Mouse (Mus musculus): ENCODE measurements around the gene Fat1. TPM values are rescaled to one million over a fixed set of nuclear protein-coding genes. Genes with fewer than 3 reads are reported as not detected.
A peak's percentile ranks its signal among the peaks of the same experiment; 100 is the strongest.

Gene Fat1
- total RNA-seq (2022) = 10 to 100 TPM; 49.0 to 69.7 (median 55.0) TPM

DNA sequence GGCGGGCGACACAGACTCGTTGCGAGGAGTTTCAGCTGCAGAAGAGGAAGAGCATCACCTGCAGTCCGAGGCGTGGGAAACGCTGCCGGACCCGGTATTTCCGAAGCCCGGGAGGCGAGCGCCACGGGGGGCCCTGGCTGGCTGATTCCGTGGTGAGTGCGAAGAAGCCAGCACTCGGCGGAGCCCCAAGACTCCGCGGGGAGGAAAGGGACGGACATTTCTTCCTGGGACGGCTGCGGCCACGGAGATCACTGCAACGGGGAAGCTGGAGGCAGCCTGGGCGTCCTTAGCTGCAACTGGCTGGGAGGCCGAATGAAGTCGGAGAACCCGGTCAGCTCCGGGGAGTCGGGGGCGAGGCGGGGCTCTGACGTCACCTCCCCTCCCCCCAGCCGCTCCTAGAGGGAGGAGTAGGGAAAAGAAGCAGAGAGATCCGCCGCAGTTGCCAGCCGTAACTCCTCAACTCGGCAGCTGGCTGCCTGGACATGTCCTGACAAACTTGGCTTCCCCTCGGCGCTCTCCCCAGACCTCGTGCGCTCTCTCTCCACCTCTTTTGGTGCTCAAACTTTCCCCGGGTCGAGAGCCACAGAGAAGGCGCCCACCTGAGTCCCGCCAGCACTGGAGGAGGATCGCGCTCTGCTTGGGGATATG lies at the start of gene Fat1:
TSS of gene Fat1 (plus strand) at position 598 of the 648 bp plus-strand sequence.
- peak; percentile 85 for DNase-seq

DNA sequence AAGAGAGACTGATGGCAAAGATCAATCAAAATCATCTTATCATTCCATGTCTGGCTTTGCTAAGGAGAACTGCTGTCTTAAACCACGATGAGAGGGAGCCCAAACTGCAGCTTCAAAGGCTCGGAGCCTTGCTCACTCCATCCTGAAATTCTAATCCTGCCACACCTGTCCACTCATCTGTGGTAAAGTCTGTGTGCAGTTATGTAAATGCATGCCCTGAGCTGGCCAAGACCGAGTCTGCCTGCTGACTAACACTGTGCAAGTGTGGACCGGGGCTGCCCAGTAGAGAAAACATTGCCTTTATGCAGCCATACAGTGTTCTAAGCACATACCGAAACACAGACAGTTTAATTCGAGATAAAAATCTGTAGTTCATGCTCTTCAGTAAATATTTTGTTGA lies 40.6 kb upstream of the Fat1 start:
- no peak for DNase-seq

DNA sequence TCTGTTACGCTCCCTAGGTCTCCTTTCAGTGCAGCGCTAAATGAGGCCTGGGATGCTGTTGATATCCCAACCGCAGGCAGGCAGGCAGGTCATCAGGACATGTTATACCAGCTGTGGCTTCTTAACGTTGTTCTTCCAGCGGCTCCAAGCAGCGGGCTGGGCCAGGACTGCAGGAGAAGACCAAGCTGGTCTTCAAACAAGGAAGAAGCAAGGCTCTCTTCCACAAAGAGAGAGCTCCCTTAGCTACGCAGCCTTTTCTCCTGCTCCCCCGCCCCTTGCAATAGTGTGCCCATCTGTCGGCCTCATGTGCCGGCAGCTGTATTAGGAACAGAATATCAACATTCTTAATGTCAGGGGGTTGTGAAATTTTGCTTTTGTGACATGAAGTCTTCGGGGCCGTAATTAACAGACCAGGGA lies 35.7 kb upstream of the Fat1 start:
- no peak for DNase-seq

DNA sequence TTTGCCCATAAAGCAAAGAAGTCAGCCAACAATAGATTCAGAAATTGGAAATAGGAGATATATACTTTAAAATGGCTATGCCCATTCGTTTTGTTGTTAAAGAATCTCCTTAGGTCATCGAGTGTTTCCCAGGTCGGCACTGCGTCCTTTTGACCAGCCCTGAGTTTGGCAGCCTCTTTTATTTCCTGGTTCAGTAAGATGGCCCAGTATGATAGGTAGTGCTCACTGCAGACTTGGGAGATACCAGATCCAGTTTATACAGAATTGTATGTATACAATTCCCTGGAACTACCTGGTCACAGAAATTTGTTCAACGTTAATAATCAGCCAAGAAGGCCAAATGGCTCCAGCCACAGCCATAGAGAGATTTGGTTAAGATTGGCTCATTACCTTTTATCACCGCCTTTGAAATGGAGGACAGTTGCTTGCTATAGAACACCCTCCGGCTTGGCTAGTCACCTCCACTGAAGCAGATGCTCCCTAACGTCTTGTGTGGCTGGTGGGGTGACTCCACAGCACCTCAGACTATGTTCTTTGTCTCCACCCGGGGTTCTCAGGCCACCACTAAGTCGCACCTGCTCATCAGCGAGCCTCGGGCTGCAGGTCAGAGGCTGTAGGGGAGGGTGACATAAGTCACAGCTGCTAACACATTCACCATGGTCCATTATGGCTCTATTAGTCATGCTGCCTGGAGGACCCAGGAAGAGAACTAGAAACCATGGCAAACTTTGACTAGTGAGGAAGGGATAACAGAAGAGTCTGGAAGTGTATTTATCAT lies 23.9 kb upstream of the Fat1 start:
- no peak for DNase-seq

DNA sequence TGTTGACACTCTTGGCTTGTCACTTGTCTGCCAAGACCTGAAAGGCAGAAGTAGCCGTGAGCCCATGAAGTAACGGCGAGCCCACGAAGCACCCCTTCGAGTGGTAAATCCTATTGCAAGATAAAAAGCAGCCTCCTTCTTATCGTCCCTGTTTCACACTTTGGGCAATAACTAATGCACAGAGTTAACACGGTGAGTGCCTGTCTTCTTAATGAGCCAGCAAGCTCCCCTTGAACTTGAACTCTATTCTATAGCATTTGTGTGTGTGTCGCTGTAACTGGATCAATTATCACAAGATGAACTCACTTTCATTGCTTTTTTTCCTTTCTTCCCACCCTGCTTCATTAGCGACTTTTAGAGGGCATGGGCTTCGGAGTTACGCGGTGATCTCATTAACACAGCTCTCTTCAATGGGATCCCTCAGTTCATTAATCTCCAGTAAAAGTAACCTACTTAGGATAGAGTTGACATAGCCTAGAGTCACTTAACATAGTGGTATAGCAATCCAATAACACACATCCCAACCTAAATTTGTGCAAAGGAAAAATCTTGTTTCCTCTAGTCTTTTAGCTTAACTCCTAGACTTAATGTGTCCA lies 15.7 kb upstream of the Fat1 start:
- DNase-seq = no peak

DNA sequence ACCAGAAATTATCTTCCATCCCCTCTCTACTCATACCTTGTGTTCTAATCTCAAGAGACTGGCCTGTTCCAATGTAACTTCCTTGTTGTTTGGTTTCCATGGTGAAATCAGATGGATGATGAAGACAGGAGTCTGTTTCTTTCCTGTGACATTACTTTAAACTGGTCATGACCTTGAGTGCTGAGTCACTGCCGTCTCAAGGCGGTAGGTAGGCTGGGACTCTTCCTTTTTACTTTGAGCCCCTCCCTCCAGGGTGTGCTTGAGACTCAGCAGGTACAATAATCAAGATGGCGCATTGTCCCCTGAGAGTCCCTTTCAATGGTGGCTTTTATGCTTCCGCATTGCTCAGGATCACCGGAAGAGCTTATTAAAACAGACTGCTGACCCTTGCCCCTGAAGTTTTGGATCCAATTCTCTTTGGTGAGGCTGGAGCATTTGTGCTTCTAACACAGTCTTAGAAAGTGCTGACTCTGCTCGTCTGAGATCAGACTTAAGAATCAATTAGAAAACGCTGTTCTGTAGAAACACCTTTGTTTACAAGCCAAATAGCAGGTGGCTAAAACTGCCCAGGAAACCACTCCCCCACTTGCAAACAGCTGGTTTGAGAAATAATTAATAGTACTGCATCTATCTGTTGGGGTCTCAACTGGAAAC lies 14.7 kb upstream of the Fat1 start:
- DNase-seq = no peak

DNA sequence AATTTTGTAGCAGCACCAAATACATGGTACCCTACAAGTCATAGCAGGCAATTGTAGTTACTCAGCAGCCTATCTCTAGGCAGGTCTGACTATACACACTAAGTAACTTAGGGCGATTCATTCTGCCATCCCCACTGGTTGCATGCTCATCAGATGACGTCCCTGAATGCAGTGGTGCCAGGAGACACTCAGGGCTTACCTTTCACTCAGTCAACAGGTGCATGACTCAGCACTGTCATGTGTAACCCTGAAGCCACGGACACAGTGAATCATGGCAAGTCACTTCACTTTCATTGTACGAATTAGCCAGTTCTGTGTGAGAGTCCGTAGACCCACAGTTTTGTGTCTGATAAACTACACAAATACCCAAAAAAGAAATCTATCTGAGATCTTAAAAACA lies 10.3 kb upstream of the Fat1 start:
- no peak for DNase-seq

DNA sequence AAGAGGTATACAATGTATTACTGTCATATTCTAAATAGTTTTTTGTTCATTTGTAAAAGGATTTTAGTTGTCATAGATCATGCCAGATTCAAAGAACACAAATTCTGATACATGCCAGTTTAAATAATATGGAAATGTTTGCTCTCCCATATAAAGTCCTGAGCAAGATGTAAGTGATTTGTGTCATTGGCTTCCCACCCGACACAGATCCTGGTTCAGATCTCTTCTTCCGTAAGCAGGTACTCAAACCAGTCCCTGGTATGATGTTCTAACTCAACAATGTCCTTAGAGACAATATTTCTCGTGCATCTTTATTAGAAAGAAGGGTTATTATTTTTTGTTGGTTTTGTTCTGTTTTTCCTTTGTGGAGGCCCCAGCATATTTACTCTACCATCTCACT lies 5.2 kb upstream of the Fat1 start:
- no peak for DNase-seq

DNA sequence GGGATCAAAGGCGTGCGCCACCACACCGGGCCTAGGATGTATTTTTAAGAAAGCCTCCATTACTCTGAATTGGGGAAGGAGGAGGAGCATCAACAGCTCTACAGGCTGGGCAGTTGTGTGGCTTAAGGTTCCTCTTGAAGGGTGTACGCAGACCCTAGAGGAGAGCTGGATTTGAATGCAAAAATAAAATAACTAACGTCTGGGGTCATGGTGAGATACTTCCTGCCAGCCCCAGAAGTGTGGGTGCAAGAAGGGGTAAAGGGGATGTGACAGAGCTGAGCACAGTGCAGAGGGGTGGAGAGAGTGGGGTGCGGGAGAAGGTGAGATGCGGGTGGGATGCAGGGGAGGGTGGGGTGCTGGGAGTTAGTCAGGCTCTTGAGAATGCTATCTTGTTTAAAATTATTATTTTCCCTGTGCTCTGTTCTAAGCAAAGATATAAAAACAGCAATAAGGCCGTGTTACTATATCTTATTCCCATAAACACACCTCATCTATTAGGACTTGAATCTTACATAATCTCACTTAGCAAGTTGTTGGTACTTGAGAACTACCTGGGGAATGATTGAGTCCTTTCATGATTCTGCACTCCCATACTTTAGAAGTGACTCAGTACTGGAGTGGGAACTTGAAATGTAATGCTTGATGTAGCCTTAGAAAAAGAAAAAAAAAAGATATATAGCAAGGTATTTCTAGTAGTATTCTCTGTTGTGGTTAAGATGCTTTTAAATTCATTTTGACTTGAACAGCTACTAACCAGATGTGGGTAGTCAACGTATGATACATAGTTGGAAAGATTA lies 2.5 kb upstream of the Fat1 start:
- no peak for DNase-seq

DNA sequence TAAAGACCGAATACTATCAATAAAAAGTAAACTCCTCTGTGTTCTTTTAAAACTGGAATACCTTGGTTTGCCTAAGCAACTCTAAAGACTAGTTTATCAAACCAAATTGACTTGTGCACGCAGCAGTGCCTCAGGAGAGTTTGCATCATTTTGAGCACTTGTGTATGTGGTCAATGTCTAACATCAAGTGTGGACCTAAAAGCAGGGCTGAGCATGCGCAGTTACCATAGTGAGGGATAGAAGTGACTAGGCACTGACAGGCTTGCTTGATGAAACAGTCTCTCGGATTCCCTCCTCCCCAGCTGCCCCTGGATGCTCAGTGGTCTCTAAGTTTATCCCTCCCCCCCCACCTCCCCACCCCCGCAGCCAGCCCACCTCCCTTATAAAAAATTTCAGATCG lies 1.8 kb upstream of the Fat1 start:
- no peak for DNase-seq

DNA sequence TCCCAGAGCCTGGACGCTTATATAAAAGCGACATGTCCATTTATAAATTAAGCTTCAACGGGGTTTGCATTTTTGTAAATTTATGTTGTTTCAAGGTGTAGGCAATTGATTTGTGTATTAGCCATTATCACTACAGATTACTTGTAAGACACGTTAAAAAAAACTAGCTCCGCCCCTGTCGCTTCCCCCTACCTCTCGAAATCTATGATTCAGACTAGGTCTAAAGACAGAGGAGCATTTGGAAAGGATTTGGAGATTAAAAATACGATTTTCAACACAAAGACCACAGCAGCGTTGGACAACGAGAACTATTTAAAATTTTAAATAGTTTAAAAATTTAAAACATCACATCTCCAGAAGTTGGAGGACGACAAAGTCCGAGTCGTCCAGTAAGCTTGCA lies 831 bp upstream of the Fat1 start:
- no peak for DNase-seq

DNA sequence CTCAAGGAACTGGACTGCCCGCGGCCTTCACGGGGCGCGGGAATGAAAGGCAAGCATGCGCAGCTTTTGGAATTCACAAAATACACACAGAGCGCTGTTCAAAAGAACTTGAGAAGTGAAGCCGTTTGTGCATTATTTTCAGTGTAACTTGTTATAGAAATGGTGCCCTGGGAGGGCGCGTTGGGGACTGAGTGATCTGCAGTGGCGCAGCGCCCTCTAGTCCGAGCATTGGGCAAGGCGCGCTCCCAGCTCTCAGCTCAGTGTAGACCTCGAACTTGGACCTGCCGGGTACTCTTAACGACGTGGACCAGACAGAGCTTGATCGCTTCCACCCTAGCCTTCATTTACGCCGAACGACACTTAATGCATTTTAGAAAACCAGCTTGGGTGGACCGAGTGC lies 494 bp downstream of the Fat1 start:
- DNase-seq = peak; percentile 79

DNA sequence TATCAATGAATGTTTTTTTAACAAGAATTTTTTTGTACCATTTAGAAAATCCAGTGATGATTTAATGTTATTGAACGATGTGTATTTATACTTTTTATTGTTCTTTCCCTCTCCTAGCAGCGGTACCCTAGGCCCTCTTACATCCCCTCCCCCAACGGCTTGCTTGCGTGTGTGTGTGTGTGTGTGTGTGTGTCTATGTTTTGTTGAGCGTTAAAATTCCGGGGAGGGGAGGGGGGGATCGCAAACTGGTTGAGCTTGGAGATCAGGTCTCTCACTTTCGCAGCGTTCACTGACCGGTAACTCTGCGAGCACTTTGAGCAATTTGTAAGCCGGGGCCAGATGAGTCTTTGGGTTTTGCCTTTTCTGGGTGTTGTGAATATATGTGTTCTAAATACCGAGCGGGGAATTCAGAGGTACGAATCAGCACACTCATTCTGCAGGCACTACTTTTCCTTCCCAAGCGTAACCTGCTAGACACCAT lies 1.3 kb downstream of the Fat1 start:
- no peak for DNase-seq

DNA sequence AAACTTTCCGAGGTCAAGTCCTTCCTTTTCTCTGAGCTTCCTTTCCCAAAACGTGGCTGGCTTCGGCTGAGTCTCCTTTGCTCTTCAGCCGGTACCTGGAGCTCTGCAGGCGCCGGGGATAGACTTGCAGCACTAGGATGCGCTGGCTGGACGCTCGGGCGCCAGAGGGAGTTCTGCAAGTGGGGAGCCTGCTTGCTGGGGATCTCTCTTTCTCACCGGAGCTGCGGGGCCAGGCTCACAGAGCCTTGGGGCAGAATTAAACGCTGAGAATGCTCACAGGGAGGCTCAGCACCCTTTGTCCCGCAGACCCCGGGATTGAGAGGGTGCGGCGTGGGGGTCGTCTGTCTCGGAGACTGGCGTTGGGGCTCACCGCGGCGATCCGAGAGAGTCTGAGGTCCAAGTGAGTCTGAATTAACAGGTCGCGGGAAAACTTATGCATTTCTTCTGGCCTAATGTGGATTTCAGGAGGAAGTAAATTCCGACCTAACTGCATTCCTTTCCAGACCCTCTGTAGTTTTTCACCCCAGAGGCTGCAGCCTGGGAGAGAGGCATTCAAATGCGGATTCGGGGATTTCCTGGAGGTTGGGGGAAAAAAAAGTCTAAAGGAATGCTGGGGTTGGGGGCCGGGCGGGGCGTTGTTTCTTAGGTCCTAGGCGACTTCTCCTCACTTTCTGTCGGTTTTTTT lies 2.0 kb downstream of the Fat1 start:
- DNase-seq = peak; percentile 63

DNA sequence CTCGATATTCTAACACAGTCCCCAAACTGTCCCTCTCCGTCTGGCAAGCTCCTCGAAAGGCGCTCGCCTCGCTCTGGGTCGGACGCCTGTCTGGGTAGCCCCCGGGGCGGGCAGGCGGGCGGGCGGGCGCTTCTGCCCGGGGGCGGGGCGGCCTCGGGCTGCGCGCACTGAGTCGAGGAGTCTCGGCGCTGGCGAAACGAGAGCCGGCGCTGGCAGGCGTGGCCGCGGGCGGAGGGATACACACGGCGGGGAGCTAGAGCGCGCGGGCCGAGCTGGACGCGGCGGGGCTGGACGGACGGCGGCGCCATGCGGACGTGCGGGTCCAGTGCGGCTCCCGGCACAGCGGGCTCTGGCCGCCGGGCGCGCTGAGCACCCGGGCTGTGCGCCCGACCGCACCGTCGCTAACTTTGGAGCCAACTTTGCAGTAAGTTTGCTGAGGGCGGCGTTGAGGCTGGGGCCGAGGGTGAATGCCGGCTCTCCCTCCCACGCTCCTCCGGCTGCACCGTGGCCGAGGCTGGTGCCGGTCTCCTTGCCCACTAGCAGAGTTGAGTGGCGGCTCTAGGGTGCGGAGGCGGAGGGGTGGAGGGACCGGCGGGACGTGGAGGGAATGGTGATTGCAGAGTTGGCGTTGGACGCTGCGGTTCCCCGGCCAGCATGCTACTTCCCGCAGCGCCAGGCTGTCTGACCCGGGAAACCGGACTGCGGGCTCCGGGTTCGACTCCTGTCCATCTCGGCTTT lies 2.8 kb downstream of the Fat1 start:
- peak; percentile 89 for DNase-seq

DNA sequence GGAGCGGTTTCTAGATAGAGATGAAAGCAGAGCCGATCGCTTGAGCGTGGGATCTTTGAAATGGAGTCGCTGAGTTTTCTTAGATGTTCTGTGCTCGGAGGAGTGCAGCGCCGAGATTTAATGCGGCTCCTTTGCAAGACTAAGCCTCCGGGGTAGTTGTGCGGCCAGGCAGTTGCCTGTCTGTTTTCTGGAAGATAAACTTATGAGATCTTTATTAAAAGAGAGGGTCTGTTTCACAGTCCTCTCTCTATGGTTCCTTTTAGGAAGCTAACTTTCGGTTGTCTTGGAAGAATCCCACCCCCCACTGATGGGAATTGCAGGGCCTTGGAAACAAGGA lies 3.4 kb downstream of the Fat1 start:
- DNase-seq = no peak

DNA sequence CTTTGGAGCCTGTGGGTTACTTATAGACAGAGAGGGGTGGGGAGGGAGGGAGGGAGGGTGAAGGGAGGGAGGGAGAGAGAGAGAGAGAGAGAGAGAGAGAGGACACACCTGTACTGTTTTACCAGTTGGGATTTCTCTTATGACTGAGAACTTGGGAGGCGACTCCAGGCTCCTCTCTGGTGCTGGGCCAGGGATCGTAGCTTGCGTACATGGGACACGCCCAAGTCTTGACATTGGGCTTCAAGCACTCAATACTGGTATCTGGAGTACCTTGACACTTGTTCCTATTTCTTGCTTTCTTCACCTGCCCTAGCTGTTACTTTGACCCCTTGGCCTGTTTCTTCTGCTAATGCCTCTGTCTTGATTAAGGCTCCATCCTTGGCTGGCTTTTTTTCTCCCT lies 10.3 kb downstream of the Fat1 start:
- DNase-seq = no peak

DNA sequence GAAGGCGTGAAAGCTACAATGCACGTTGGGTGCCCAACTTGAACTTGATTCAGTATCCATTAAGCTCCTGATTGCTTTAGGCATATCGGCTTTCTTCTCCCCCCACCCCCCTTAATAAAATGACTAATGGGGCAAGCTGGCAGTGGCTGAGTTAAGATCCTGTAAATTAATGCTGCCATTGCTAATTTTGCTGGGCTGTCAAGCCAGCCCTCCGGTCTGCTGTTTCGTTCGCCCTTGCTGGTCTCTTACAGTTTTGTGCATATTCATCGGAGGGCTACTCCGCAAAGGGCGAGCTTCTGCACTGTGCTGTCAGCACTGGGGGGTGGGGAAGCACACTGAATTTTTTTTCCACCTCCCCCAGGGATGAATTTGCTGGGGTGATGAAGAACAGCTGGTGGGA lies 13.3 kb downstream of the Fat1 start:
- no peak for DNase-seq

DNA sequence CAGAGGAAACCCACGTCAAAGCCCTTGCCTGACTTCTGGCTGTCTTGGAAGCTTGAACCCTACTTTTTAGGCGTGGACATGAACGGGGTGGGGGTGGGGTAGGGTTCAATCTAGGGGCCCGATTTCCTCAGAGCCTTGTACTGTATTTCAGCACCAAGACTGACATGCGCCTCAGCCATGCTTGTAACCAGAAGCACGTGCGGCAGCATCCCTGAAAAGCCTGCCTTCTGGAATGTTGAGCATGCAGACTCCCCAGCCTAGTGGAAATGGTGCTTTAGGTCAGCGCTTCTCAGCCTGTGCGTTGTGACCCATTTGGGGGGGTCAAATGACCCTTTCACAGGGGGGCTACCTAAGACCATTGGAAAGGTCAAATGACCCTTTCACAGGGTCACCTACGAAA lies 25.2 kb downstream of the Fat1 start:
- no peak for DNase-seq

DNA sequence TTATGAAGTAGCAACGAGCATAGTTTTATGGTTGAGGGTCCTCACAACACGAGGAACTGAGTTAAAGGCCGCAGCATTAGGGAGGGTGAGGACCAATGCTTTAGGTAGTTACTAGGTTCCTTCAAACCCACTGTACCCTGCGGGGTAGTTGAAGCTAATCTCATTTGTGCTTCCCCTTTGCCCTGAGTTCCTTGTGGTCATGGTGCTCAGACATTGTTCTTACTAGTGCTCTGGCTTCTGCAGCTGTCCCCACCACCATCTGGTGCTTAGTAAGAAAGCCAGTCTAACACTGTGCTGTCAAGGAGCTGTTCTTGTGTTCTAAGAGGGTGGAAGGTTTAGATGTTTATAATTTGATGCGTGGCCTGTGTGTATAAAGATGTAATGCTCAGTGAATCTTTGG lies 25.7 kb downstream of the Fat1 start:
- no peak for DNase-seq

DNA sequence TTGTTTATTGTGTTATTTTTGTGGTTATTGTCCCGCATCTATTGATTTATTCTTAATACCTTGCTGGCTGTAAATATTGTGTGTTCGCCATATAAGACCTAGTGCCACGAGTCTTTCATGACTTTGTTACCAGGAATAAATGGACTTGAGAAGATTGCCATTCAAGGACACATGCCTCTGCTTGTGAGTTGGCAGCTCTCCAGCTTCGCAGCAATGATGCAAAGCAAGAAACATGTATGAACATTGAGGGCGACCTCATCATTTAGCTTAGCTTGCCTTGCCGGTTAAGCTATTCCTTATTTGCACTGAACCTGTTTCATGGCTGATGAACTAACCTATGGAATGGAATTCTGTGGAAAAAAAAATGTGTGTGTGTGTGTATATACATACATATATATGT lies 26.2 kb downstream of the Fat1 start:
- DNase-seq = no peak

All from adrenal gland, adult 8-10 months (tissue).